Mouse (Mus musculus): ENCODE results near the gene Wdr48.

Wdr48 gene

GRCm38 (mm10) chr9:119970763-119971656 lies 76.3 kb downstream of the Wdr48 start:
- DNase-seq = peak; percentile 61

- DNase-seq = no peak
These were observed 77.5 kb downstream of the Wdr48 start for GRCm38 (mm10) chr9:119972166-119972565.

GRCm38 (mm10) chr9:119972582-119972981 lies 77.9 kb downstream of the Wdr48 start:
- DNase-seq = no peak

- DNase-seq = no peak
These were observed 78.6 kb downstream of the Wdr48 start for GRCm38 (mm10) chr9:119973281-119973680.

GRCm38 (mm10) chr9:119973869-119974520 lies 79.3 kb downstream of the Wdr48 start:
- DNase-seq = no peak

- DNase-seq = no peak
These were observed 79.9 kb downstream of the Wdr48 start for GRCm38 (mm10) chr9:119974609-119975008.

- DNase-seq = no peak
These were observed 80.6 kb downstream of the Wdr48 start for GRCm38 (mm10) chr9:119975286-119975685.
